Mouse (Mus musculus): ENCODE data around the gene Akap13.

Akap13 gene

DNA sequence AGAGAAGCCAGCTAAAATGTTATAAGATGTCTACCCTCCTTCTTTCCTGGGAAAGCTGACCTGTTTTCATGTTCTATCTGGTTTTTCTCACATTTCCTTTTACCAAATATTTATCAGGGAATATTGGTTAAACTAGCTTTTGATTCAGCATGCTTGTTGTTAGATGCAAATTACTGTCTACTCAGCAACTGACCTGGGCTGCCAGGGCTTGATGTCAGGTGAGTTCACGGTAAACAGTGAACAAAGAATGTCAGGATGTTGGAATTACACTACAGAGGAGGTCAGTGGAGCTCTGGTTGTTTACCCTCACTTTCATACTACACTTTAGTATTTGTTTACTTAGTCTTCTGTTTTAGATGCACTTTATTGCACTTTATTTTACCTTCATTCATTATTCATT is 5.0 kb downstream of the Akap13 start:
- DNase-seq (ENCODE audit: low spot score) = no peak

DNA sequence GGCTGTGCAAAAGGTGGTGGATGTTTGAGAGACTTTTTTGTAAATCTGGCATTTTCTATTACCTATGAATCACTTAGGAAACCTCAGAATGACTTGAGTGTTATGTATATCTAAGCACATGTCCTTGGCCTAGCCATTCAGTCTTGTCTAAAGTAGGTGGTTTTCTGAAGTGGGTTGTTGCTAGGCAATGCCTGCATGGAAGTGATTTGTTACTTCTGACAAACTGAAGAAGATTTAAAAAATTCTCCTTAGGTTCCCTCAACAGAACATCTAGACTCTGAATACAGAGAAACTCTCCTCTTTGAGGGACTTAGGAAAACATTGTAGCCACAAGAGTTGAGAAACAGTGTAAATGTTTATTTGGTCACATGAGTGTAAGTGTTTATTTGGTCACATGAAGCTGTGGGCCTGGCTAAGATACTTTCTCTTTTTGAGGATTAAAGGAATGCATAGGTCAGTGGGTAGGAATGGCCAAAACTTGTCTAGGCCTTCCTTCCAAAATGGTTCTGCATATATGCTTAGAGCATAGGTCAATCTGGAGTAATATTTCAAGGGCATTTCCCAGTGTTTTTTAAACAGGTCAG is 8.3 kb downstream of the Akap13 start:
- no peak for DNase-seq (ENCODE audit: low spot score)

DNA sequence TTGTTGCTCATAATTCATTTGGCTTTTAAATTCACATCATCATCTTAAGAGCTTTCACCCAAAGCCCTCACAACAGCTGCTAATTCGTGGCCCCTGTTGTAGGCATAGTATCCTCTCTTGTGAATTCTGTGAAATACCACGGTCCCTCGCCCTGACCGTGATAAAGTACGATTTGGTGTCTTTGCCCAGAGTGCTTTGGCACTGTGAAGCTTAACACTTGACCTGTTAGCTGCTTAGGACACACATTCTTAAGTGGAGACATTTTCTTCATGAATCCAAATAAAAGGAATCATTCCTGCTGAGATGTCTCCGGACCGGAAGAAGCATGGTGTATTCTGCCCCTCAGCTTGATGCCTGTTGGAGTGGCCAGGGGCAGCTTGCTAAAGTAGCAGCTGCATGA is 12.5 kb downstream of the Akap13 start:
- no peak for DNase-seq (ENCODE audit: low spot score)

- DNase-seq (ENCODE audit: low spot score) = no peak
Observed at GRCm38 (mm10) chr7:75470318-75470925, 15.1 kb downstream of the Akap13 start.

DNA sequence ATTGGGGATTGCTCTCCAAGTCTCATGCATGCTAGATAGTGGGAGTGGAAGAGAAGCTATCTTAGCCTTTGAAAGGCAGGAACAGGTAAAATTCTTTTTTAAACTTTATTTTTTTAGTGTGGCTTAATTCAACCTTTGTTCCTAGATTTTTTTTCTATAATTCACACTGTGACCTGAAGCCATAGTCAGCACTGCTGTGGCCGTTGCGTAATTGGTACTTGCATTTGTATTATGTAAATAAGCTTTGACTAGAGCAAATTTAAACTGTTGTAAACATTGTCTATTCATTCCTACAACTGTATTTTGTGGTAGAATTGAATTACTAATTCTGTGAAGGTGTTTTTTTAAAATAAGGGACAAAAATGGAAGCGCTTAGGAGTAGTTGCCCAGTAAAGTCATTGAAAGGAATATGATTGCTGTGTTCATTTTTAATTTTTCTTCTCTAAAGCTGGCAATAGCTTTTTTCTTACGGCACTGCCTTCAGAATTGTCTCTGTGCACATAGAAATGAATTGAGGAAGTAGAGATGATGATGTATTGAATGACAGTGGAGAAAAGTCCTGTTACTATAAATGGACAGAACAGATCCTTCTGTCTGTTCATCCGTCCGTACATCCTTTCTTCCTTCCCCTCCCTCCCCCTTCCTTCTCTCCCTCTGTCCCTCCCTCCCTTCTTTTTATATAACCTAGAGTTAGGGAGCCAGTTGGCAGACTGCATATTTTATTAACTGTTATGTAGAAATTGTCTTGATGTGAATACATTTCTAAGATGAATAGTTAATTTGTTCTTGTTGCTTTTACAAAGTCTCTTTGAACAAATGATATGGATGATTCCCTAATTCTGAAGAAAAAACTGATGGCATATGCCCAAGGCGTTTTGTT is 17.2 kb downstream of the Akap13 start:
- DNase-seq (ENCODE audit: low spot score) = no peak

GRCm38 (mm10) chr7:75473294-75473693 is 18.0 kb downstream of the Akap13 start:
- no peak for DNase-seq (ENCODE audit: low spot score)

- DNase-seq (ENCODE audit: low spot score) = no peak
Observed at GRCm38 (mm10) chr7:75474064-75474463, 18.7 kb downstream of the Akap13 start.

GRCm38 (mm10) chr7:75474564-75475150 is 19.3 kb downstream of the Akap13 start:
- DNase-seq (ENCODE audit: low spot score) = no peak

DNA sequence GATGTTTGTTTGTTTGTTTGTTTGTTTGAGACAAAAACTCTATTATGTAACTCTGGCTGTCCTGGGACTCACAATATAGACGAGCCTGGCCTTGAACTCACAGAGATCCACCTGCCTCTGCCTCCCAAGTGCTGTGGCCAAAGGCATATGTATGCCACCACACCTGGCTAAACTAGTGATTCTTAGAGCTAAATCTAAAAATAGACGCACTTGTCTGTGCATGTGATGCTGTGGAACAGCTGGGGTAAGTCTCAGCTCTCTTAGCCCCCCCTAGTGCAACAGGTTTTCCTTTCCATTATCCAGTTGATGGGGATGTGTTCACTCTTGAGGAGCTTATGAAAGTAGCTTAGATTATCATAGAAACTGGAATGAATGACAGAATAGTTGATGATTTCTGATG is 22.7 kb downstream of the Akap13 start:
- DNase-seq (ENCODE audit: low spot score) = no peak

DNA sequence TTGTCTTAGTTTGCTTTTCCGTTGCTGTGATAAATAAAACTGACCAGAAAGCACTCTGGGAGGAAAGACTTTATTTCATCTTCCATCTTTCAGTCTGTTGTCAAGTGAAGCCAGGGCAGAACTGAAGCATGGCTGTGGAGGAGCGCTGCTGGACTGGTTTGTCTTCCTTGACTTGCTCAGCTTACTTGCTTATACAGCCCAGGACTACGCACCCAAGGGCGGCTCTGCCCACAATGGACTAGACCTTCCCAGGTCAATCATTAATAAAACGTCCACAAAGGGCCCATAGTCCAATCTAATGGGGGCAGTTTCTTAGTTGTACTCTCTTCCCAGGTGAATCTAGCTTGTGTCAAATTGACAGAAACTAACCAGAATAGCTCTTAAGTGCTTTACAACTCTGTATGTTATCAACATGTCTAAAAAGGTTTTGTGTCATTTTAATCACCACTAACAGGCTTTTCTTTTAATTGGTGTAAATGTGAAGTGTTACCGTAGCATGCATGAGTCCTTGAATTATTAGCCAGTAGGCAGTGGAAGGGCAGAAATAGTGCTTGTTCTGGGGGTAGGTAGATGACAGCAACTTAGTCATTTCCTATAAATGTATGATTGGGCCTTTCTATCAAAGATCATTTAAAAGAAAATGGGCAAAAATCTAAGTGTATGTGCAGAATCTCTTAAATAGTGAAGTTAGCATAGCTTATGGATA is 25.5 kb downstream of the Akap13 start:
- DNase-seq (ENCODE audit: low spot score) = no peak

- DNase-seq (ENCODE audit: low spot score) = no peak
Observed at GRCm38 (mm10) chr7:75486031-75486430, 30.7 kb downstream of the Akap13 start.

GRCm38 (mm10) chr7:75495941-75496441 is 40.7 kb downstream of the Akap13 start:
- no peak for DNase-seq (ENCODE audit: low spot score)

GRCm38 (mm10) chr7:75498627-75499026 is 43.3 kb downstream of the Akap13 start:
- no peak for DNase-seq (ENCODE audit: low spot score)

- DNase-seq (ENCODE audit: low spot score) = no peak
Observed at GRCm38 (mm10) chr7:75499271-75499670, 43.9 kb downstream of the Akap13 start.

- DNase-seq (ENCODE audit: low spot score) = no peak
Observed at GRCm38 (mm10) chr7:75500164-75500563, 44.8 kb downstream of the Akap13 start.

- no peak for DNase-seq (ENCODE audit: low spot score)
Observed at GRCm38 (mm10) chr7:75500793-75501192, 45.5 kb downstream of the Akap13 start.

DNA sequence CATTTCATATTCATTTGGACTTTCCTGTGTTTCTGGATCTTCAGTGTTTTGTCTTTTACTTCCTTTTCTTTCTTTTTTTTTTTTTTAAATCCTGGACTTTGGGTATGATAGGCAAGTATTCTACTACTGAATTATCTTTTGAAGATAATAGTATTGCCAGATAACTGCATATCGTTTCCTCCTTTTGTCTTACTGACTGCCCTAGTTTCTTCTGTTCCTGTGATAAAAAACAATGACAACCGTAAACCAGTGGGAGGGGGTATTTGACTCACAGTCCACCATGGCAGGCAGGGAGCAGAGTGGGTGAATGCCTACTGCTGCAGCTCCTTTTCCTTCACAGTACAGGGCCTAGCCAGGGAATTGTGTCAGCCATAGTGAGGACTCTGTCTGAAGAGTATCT is 49.2 kb downstream of the Akap13 start:
- no peak for DNase-seq (ENCODE audit: low spot score)

- DNase-seq (ENCODE audit: low spot score) = no peak
Observed at GRCm38 (mm10) chr7:75506628-75507027, 51.3 kb downstream of the Akap13 start.

- DNase-seq (ENCODE audit: low spot score) = no peak
Observed at GRCm38 (mm10) chr7:75509085-75509873, 53.9 kb downstream of the Akap13 start.

- DNase-seq (ENCODE audit: low spot score) = no peak
Observed at GRCm38 (mm10) chr7:75515472-75515871, 60.1 kb downstream of the Akap13 start.

Data from urinary bladder, postnatal 25 days (tissue).